Mouse (Mus musculus) kidney, adult 18-20 months (tissue): ENCODE results near the gene Sspn.
A peak's percentile ranks its signal among the peaks of the same experiment; 100 is the strongest.

Experiments
- DNase-seq: peaks from one replicate; pipeline ENCODE4 v3.0.0; 2021

Gene Sspn

GRCm38 (mm10) chr6:145977771-145978450 lies 46.5 kb downstream of the Sspn start:
- DNase-seq = no peak

GRCm38 (mm10) chr6:145981074-145981473 lies 49.6 kb downstream of the Sspn start:
- DNase-seq = no peak

GRCm38 (mm10) chr6:145982335-145982734 lies 50.9 kb downstream of the Sspn start:
- DNase-seq = no peak

DNA sequence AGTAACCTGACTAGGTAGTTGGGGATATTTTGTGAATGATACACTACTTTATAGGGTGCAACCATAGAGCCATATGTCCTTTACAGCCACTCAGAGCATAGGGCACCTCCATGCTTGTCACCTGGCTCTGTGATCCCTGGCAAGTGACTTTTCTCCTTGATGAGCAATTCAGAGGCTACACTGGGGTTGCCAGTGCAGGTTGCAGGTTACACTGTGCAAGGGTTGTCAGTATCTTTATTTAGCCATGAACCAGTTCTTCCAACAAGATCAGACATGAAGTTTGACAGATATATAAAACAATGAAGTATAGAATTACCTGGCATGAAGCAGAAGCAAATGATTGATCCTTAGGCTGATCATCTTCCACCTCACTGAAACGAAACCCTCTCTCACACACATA lies 59.1 kb downstream of the Sspn start:
- no peak for DNase-seq

GRCm38 (mm10) chr6:145992526-145992925 lies 61.1 kb downstream of the Sspn start:
- DNase-seq = no peak

- no peak for DNase-seq
Observed at GRCm38 (mm10) chr6:145992985-145993384, 61.5 kb downstream of the Sspn start.

DNA sequence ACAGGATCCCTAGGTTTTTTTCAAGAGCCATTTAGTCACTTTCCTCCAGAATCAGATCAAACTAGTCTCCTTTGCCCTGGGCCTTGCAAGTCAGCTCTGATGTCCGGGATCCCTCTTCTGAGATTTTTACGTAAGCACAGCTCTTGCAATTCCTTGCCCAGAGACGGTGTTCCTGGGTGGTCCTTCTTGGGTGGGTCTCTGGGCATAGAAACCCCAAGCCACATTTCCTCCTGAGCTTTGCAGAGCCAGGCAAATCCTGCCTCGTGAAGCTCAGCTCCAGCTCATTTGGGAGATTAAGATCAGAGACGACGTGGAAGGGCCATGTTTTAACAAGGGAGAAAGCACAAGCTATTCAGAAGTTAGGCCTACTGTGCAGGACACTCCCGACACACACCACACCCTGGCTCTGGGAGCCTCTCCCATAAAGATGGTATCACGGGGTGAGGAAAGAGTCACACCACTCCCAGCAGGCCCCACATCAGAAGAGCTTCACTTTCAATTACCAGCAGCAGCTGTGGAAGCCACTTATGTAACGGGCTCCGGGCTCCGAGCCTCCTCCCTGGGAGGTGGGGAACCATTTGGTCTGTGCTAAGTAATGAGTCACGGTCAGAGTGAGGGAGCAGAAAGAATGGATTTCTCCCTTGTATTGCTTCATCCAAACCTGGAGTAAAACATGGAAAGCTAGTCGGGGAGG lies 67.0 kb downstream of the Sspn start:
- DNase-seq = peak; percentile 9

DNA sequence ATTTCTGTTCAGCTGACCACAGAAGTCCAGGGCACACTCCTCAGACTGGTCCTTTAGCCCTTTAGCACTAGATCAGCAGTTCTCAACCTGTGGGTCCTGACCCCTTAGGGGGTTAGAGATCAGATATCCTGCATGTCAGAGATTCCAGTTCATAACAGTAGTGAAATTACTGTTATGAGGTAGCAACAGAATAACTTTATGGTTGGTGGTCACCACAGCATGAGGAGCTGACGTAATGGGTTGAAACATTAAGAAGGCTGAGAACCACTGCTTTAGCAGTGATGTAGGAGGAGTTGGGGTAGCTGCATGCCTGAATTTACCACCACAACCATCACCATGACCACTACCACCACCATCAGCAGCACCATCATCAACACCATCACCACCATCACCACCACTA lies 69.3 kb downstream of the Sspn start:
- DNase-seq = no peak

DNA sequence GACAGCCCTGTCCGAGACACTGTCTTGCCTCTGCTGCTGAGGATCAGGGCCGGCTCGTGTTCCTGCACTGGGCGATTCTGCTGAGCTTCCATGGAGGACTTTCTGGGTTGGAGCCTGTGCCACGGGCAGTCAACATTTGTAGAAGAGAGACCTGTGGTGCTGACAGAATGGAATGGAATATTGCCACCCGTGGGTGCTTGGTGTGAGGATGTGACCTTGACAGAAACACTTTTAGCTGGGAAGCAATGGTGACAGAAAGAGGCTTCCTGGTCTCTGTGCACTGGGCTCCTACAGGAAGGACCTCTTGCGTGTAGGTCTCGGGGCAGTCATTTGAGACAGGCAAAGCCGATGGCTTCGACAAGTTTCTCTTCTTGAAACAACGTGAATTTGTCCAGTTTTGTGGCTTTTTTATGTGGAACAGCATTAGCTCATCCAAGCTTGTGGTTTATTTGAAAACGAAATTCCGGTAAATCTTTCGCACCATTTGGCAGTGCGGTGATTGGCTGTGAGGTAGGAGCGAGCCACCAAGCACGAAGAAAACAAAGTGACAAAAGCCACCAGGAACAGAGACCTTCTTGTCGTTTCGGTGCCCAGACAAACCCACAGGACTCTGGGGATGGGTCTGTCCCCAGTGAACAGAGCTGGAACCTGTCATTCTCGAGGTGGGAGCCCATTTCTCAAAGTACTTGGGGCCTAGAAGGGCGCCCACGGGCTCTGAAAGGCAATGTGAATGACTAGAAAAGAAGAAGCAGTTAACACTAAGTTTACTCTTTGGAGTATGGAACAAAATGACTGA lies 70.2 kb downstream of the Sspn start:
- no peak for DNase-seq

DNA sequence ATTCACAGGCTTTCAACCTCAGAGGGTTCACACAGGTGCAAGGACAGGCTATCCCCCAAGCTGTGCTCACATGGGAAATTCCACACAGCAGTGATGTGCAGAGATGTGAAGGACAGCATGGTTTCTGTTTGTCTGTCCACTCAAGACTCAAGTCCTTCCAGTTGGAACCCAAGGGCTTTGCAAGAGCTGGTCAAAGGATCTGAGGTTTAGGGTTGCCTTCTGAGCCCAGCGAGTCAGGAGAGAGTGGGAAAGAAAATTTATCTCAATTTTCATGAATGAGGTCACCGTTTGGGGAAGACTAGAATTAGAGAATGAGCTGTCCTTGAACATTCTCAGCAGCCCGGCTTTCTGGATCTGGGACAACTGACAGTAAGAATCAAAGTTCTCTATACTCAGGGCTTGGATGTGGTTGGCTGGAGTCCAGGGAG lies 72.7 kb downstream of the Sspn start:
- DNase-seq = no peak

- DNase-seq = no peak
Observed at GRCm38 (mm10) chr6:146005129-146005886, 73.9 kb downstream of the Sspn start.

GRCm38 (mm10) chr6:146005935-146006564 lies 74.6 kb downstream of the Sspn start:
- DNase-seq = no peak

DNA sequence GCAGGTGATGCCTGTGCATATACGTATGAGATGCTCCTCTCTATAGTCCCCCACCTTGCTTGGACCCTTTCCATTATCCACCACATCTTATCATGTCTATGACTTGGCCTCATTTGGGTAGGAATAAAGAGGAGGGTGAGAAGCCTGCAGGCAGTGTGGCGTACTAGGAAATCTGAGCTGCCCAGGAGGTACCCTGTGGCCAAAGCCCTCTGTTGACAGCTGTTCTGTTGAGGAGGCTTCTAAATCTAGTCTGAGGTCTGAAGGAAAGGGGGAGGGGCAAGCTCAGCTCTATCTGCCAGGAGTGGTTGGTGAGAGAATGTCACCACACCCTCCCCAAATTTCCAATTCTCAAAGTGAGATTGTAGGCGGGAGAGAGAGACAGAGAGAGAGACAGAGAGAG lies 75.3 kb downstream of the Sspn start:
- no peak for DNase-seq

GRCm38 (mm10) chr6:146008450-146008981 lies 77.1 kb downstream of the Sspn start:
- DNase-seq = no peak

DNA sequence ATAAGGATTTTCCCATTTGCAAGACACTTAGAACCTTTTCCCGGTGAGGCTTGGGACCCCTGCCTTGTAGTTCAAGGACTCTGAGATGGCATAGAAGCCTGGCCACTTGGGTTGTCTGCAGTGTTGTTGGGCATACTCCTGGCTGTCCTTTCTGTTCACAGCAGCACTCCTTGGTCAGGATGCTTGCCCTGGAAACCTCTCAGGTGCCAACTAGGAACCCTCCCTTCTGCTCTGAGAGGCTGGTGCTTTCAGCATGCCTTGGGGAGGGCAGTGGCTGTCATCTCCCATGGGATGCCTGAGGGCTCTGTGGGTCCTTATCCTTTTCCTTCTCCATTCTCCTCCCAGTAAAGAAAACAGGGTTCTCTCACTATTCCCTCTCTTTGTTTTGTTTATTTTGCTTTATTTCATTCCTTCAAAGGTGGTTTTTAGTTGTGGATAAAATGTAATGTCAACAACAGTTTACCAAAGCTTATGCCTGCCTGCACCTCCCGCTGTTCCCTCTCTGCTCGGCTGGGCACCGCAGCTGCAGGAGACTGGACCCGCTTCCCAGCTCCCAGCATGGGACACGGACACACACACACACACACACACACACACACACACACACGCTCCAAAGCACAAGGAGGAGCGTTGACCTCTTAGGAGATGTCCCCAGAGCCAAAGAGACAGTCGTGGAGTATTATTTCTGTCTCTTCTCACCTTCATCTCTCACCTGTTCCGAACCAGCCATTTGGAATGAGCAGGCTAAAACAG lies 77.9 kb downstream of the Sspn start:
- no peak for DNase-seq

DNA sequence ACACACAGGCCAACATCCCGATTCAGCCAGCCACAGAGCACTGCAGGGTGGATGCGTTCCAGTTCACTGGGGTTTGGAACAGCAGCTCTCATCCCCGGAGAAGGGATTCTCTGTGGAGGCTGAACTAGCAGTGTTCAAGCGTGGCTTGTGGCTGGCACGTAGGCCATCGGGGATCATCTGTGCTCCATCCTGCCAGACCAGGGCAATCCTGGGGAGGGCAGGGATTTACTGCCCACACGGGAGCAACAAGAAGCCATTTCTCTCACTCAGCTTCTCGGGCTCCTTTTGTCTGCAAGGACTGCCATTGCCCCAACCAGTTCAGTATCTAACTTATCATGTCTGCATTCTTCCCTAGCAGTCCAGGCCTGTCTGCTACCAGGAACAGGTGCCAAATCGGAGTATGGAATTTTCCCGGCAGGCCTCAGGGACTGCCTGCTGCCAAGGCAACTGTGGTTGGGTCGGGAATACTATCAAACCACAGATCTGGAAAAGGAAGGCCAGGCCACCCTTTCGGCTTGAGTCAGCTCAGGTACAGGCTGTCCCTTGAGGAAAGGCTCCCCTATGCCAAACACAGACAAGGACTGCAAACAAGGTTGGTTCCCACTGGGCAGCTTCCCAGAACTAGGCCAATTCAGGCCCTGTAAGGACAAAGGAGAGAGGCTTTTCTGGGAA lies 78.8 kb downstream of the Sspn start:
- DNase-seq = peak; percentile 23

DNA sequence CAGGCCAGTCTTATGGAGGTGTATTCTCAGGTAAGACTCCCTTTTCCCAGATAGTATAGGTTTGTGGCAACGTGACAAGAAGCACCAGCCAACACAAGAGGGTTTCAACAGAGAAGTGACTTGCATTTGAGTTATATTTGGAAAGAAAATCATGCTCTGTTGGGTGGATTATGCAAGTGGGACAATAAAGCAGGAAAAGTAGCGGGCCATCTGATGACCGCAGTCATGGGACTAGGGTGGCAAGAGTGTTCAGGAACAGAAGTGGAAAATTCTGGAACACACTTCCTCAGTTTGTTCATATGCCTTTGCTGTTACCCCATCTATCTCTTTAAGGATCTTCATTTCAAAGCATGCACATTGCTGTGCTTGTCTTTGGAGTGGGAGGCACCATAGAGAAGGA lies 82.9 kb downstream of the Sspn start:
- no peak for DNase-seq
